Mouse (Mus musculus): ENCODE data around the gene Dlgap3.

DNA sequence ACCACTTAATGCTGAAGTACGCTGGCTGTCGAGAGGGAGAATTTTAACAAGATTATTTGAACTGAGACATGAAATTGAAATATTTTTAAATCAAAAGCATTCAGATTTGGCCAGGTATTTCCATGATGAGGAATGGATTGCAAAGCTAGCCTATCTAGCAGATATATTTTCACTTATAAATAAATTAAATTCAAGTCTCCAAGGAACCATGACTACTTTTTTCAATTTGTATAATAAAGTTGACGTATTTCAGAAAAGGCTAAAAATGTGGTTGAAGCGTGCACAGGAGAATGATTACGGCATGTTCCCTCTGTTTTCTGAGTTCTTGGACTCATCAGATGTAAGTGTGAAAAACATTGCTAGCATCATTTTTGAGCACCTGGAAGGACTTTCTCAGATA is 45.6 kb upstream of the Dlgap3 start, which contains the start of gene Tmem35b:
- TF ChIP-seq POLR2A (IDR thresholded peaks at IDR 0.05; ENCODE audit: extremely low read depth, insufficient read depth, low read length) (no peak), CTCF (IDR thresholded peaks at IDR 0.05; ENCODE audit: low read depth, low read length) (no peak)
